Mouse (Mus musculus): ENCODE results near the gene Olfr118.
"Not testable (repeated sequence)": the region's sequence is repeated elsewhere in the genome, so short reads cannot be mapped to it uniquely, and the experiment has no call there.

Gene Olfr118

DNA sequence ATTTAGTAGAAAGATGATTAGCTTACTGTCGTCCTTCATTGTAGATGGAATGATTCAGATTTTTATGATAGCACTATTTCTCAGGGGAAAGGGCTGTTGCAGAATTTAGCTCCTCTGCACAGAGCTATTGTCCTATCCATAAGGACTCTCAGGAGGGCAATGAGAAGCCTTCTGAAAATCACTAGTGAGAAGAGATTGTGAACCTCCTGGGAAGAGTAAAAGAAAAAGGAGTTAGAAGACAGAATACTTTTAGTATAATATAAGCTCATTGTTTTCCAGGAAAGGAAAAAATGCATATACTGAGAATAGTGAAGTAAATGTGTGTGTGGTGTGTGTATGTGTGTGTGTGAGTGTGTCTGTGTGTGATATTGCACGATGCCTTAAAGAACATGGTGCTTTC lies at the start of gene Olfr118:
Gene Olfr118 (plus strand): TSS at position 301 of the 400 bp plus-strand sequence.
- in situ Hi-C loops (cut with MboI): no loop called here

DNA sequence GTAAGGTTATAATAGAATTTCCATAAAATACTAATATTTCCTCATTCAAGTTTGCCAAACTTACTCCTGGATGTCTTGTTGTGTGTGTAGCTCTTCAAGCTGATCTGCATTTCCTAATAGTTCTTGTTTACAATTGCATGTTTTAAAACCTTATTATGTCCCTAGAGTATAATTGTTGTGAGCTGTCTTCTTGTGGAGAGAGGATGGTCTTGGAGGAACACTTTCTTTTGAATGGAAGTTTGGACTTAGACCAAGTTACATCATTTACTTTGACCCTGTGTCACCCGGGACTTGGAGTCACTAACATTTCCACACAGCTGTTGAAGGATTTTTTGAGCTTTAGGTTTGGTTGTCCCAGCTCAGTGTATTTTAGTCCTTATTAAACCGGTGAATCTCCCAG lies 39.8 kb upstream of the Olfr118 start, which contains the start of the genes Olfr115 and Olfr116:
Gene Olfr115 (minus strand): TSS at position 101 of the 400 bp plus-strand sequence.
Gene Olfr116 (minus strand): TSS at position 191 of the 400 bp plus-strand sequence.
- in situ Hi-C loops (cut with MboI): no loop called here

DNA sequence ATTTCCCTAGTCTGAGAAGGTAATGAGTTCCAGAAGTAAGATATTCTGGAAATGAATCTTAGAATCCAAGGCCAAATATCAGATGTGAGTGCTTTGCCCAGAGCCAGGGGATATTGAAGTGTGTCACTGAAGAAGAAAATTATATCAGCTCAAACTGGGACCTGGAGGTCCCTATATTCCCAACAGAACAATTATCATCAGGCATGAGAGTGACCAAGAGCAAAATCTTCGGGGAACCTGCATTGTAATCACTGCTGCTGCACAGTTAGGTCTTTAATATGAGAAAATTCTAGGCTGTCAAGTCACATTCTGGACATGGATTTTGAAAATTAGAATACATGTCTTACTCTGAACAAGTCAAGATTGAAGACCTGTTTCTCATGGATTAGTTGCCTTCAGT lies 3.1 kb upstream of the Olfr118 start, which contains the start of gene Olfr117:
Gene Olfr117 (minus strand): TSS at position 101 of the 400 bp plus-strand sequence.
- in situ Hi-C loops (cut with MboI): no loop called here

- in situ Hi-C loops (cut with MboI): not testable (repeated sequence)
Measured at GRCm38 (mm10) chr17:37696264-37696663, 29.5 kb downstream of the Olfr118 start, which contains the start of gene Olfr119. Olfr119 (plus strand) TSS chr17:37696564.

DNA sequence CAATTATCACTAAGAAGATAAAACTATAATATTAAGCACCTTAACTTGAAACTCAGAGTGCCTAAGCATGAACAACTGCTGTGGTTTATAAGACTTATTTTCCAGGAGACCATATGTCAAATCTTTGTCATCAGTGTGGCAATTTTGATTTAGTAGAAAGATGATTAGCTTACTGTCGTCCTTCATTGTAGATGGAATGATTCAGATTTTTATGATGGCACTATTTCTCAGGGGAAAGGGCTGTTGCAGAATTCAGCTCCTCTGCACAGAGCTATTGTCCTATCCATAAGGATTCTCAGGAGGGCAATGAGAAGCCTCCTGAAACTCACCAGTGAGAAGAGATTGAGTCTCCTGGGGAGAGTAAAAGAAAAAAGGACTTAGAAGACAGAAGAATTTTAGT lies 54.7 kb downstream of the Olfr118 start, which contains the start of gene Olfr120:
Gene Olfr120 (plus strand): TSS at position 301 of the 400 bp plus-strand sequence.
- in situ Hi-C loops (cut with MboI): no loop called here
